Mouse (Mus musculus): ENCODE results near the gene Sipa1l1. TPM values are rescaled to one million over a fixed set of nuclear protein-coding genes. Genes with fewer than 3 reads are reported as not detected.

Gene Sipa1l1
- total and polyA plus RNA-seq, 2 experiments from 2014 or later: 7.0 to 17.1 TPM

DNA sequence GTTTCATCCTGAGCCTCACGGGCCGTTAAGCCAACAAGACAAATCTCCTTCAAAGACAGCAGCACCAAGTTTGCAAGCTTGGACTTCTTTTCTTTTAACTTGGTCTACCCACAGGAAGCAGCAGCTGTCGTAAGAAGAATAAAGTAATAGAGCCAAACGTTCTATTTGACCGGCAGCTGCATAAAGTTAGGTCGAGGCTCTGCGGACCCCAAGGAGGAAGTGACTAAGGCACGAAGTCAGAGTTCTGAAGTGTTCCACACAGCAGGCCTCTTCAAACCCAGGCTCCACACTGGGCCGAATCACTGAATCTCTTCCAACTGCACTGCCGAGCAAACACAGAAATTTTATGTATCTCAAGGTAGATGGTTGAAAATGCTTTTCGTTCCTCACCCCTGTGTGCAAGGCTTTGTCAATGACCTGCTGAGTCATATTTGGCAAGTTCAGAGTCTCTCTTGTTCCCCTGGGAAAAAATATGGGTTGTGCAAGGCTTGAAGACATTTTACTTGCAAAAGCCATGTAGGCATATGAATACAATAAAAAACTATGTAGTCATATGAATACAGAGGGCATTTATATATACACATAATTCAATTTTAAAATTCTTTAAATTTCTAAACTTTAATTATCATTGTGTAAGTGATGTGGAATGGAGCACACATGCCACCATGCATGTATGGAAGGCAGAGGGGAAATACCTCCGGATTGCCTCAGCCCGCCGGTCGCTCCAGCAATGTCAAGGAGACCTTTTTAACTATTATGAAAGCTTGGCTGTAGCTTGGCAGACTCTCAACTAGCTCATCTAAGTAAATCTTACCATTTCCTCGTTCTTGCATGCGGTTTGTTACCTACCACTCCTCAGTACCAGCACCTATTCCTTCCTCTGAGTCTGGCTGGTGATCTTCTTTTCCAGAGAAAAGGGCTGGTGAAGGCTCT lies 29.6 kb upstream of the Sipa1l1 start:
- 73% methylated on average over 17 of the region's 17 CpGs for WGBS
- H3K4me2 ChIP-seq (ENCODE audit: low read depth, low read length): no peak overlapping the region
- TF ChIP-seq EP300 (IDR thresholded peaks at IDR 0.05; ENCODE audit: low read depth) (no peak), CTCF (IDR thresholded peaks at IDR 0.05; ENCODE audit: low read depth) (no peak)
- H3K9ac ChIP-seq (replicated peaks; ENCODE audit: low read depth, low read length): no peak overlapping the region
- no peaks in the 10 kb centered on the region; the same call in 1 of the 2 replicates for H3K9me3 ChIP-seq (replicated peaks; ENCODE audit: control insufficient read depth, low read length)
- ATAC-seq (ENCODE audit: insufficient read depth, low read depth) (no peak), DNase-seq (ENCODE audit: low spot score) (no peak)
- H3K36me3 ChIP-seq (replicated peaks; ENCODE audit: control insufficient read depth, insufficient read depth, low read length): no peaks in the 10 kb centered on the region
- no peak overlapping the region for H3K4me3 ChIP-seq (ENCODE audit: low read depth, low read length)
- H3K27ac ChIP-seq (ENCODE audit: low read depth): no peak overlapping the region
- no peaks in the 10 kb centered on the region for H3K4me1 ChIP-seq (ENCODE audit: control insufficient read depth, insufficient read depth)
- H3K27me3 ChIP-seq (ENCODE audit: control insufficient read depth, insufficient read depth, low read length): no peaks in the 10 kb centered on the region

DNA sequence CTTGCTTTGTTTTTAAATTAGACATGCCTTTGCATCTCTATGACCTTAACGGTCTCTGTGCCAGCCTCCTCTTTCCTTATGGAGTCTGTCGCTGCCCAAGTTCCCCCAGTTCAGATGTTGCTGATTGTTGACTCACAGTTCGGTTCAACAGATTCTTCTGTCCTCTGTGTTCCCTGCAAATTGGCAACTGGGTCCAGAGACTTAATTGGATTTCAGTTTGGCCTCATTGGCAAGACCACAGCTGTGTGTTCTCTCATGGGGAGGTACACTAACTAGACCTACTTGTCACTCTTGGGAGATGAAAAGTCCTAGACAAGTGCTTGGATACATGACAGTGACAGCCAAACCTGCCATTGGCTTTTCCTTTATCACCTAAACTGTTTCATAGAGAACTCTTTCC lies 25.7 kb upstream of the Sipa1l1 start:
- Histone ChIP-seq H3K4me3 (ENCODE audit: low read depth, low read length) (no peak overlapping the region), H3K27me3 (ENCODE audit: control insufficient read depth, insufficient read depth, low read length) (no peaks in the 10 kb centered on the region), H3K27ac (ENCODE audit: low read depth) (no peak overlapping the region), H3K9ac (replicated peaks; ENCODE audit: low read depth, low read length) (no peak overlapping the region), H3K4me2 (ENCODE audit: low read depth, low read length) (no peak overlapping the region), H3K9me3 (replicated peaks; ENCODE audit: control insufficient read depth, low read length) (no peaks in the 10 kb centered on the region), H3K36me3 (replicated peaks; ENCODE audit: control insufficient read depth, insufficient read depth, low read length) (no peaks in the 10 kb centered on the region), H3K4me1 (ENCODE audit: control insufficient read depth, insufficient read depth) (no peaks in the 10 kb centered on the region)
- DNase-seq (ENCODE audit: low spot score) (no peak), ATAC-seq (ENCODE audit: insufficient read depth, low read depth) (no peak)
- TF ChIP-seq CTCF (IDR thresholded peaks at IDR 0.05; ENCODE audit: low read depth) (no peak), EP300 (IDR thresholded peaks at IDR 0.05; ENCODE audit: low read depth) (no peak)
- 81% methylated on average over 3 of the region's 3 CpGs for WGBS

DNA sequence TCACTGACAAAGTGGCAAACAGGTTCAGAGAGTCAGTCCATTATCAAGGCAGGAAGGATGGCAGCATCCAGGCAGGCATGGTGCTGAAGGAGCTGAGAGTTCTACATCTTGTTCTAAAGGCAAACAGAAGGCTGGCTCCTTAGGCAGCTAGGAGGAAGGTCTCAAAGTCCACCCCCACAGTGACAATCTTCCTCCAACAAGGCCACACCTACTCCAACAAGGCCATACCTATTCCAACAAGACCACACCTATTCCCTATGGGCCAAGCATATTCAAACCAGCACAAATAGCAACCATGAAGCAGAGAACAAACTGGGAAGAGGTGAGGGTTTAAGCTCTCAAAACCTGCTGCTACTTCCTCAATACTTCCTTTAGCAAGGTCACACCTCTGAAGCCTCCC lies 23.9 kb upstream of the Sipa1l1 start:
- DNase-seq (ENCODE audit: low spot score): no peak
- Histone ChIP-seq H3K36me3 (replicated peaks; ENCODE audit: control insufficient read depth, insufficient read depth, low read length) (no peaks in the 10 kb centered on the region), H3K4me1 (ENCODE audit: control insufficient read depth, insufficient read depth) (no peaks in the 10 kb centered on the region), H3K4me3 (ENCODE audit: low read depth, low read length) (no peak overlapping the region), H3K27me3 (ENCODE audit: control insufficient read depth, insufficient read depth, low read length) (no peaks in the 10 kb centered on the region), H3K9ac (replicated peaks; ENCODE audit: low read depth, low read length) (no peak overlapping the region), H3K9me3 (replicated peaks; ENCODE audit: control insufficient read depth, low read length) (no peaks in the 10 kb centered on the region), H3K4me2 (ENCODE audit: low read depth, low read length) (no peak overlapping the region), H3K27ac (ENCODE audit: low read depth) (no peak overlapping the region)
- ATAC-seq (ENCODE audit: insufficient read depth, low read depth): no peak
- TF ChIP-seq EP300 (IDR thresholded peaks at IDR 0.05; ENCODE audit: low read depth) (no peak), CTCF (IDR thresholded peaks at IDR 0.05; ENCODE audit: low read depth) (no peak)

DNA sequence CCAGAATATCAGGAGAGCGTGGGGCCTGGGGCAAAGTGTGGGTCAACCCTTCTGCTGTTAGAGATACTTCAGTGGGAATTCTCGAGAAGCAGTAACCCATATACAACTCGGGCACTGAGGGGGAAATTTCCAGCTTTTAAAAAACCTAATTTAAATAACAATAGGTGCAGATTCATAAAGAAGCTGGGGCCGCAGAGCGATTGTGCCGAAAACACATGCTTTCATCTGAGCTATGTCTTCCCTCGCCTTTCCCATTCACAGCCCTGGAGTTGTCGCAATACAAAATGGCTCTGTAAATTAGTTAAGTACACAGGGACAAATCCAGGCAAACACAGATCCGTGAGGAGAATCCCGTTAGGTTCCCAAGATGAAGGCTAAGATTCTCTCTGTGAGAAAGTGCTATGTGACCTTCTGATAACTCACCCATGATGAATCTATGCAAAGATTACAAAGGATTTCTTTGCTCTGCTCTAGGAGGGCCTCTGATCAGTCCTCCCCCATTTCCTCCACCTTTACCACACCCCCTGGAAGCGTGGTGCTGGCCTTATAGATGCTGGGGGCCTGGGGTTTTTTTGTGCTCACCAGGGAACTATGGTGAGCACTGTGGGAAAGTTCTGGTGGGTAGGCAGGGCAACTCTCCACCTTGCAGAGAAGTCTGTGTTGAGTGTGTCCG lies 22.0 kb upstream of the Sipa1l1 start:
- H3K27ac ChIP-seq (ENCODE audit: low read depth): no peak overlapping the region
- no peak overlapping the region for H3K4me3 ChIP-seq (ENCODE audit: low read depth, low read length)
- no peak overlapping the region for H3K9ac ChIP-seq (replicated peaks; ENCODE audit: low read depth, low read length)
- H3K36me3 ChIP-seq (replicated peaks; ENCODE audit: control insufficient read depth, insufficient read depth, low read length): no peaks in the 10 kb centered on the region
- DNase-seq (ENCODE audit: low spot score): no peak
- H3K4me1 ChIP-seq (ENCODE audit: control insufficient read depth, insufficient read depth): no peaks in the 10 kb centered on the region; the same call in 1 of the 2 replicates
- WGBS: 86% methylated on average over 12 of the region's 12 CpGs
- TF ChIP-seq CTCF (IDR thresholded peaks at IDR 0.05; ENCODE audit: low read depth) (no peak), EP300 (IDR thresholded peaks at IDR 0.05; ENCODE audit: low read depth) (no peak)
- H3K27me3 ChIP-seq (ENCODE audit: control insufficient read depth, insufficient read depth, low read length): no peaks in the 10 kb centered on the region
- no peak for ATAC-seq (ENCODE audit: insufficient read depth, low read depth)
- no peak overlapping the region for H3K4me2 ChIP-seq (ENCODE audit: low read depth, low read length)
- no peaks in the 10 kb centered on the region for H3K9me3 ChIP-seq (replicated peaks; ENCODE audit: control insufficient read depth, low read length)

DNA sequence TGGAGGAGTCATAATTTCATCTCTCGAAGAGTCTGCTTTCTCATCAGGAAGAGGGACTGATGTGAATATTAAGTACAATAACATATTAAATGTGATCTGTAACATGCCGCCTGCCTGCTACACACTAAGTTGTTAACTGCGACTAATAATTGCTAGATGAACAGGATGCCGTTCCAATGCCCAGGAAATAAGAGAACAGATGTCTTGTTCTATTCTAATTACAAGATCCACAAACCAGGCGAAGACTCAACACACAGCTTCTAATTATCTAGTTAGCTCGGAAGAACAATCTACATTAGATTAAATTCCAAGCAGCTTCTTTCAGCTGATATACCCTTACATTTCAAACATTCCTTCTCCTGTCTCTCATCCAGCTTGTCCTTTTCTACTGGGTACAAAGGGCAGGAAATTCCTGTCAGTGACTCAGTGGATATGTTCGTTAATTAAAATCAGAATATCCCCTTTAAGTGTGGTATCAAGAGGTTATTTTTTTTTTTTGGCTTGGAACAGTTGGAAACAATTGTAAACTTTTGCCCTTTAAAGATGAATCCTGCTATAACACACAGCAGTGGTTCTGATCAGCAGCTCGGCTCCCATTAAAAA lies 20.7 kb upstream of the Sipa1l1 start:
- H3K9ac ChIP-seq (replicated peaks; ENCODE audit: low read depth, low read length): no peak overlapping the region
- no peak overlapping the region for H3K4me3 ChIP-seq (ENCODE audit: low read depth, low read length)
- no peak for ATAC-seq (ENCODE audit: insufficient read depth, low read depth)
- no peaks in the 10 kb centered on the region; the same call in 1 of the 2 replicates for H3K4me1 ChIP-seq (ENCODE audit: control insufficient read depth, insufficient read depth)
- no peak overlapping the region for H3K27ac ChIP-seq (ENCODE audit: low read depth)
- DNase-seq (ENCODE audit: low spot score): no peak
- WGBS: 63% methylated on average over 8 of the region's 8 CpGs
- no peaks in the 10 kb centered on the region for H3K9me3 ChIP-seq (replicated peaks; ENCODE audit: control insufficient read depth, low read length)
- H3K27me3 ChIP-seq (ENCODE audit: control insufficient read depth, insufficient read depth, low read length): no peaks in the 10 kb centered on the region
- TF ChIP-seq EP300 (IDR thresholded peaks at IDR 0.05; ENCODE audit: low read depth): no peak
- TF ChIP-seq CTCF (IDR thresholded peaks at IDR 0.05; ENCODE audit: low read depth): no peak
- H3K36me3 ChIP-seq (replicated peaks; ENCODE audit: control insufficient read depth, insufficient read depth, low read length): no peaks in the 10 kb centered on the region
- no peak overlapping the region for H3K4me2 ChIP-seq (ENCODE audit: low read depth, low read length)
